Mouse (Mus musculus): ENCODE measurements around the gene Gm35315.
A peak's percentile ranks its signal among the peaks of the same experiment; 100 is the strongest.
"Not testable (repeated sequence)": the region's sequence is repeated elsewhere in the genome, so short reads cannot be mapped to it uniquely, and the experiment has no call there.

Gm35315 gene

DNA sequence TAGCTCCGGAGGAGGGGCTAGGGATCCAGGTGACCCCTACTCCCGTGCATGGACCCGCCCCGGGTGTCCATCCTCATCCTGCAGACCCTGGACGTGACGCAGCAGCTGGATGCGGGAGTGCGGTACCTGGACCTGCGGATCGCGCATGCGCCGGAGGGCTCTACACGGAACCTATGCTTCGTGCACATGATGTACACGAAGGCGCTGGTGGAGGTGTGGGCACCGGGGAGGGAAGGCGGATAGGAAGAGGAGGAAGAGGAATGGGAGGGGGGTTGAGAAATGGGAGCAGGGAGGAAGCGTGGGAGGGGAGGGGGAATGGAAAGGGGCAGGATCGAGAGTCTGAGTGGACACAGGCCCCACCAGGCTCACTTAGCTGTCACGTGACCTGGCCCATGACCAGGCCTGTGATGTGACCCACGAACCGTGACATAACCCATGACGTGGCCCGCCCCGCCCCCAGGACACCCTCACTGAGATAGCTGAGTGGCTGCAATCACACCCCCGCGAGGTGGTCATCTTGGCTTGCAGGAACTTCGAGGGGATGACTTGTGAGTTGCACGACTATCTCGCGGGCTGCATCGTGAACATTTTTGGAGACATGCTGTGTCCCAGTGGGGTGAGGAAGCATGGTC, 7.6 kb upstream of the Gm35315 start:
- DNase-seq (ENCODE audit: low read depth): no peak

GRCm38 (mm10) chr5:110100921-110101631, 6.9 kb upstream of the Gm35315 start:
- no peak for DNase-seq (ENCODE audit: low read depth)

DNA sequence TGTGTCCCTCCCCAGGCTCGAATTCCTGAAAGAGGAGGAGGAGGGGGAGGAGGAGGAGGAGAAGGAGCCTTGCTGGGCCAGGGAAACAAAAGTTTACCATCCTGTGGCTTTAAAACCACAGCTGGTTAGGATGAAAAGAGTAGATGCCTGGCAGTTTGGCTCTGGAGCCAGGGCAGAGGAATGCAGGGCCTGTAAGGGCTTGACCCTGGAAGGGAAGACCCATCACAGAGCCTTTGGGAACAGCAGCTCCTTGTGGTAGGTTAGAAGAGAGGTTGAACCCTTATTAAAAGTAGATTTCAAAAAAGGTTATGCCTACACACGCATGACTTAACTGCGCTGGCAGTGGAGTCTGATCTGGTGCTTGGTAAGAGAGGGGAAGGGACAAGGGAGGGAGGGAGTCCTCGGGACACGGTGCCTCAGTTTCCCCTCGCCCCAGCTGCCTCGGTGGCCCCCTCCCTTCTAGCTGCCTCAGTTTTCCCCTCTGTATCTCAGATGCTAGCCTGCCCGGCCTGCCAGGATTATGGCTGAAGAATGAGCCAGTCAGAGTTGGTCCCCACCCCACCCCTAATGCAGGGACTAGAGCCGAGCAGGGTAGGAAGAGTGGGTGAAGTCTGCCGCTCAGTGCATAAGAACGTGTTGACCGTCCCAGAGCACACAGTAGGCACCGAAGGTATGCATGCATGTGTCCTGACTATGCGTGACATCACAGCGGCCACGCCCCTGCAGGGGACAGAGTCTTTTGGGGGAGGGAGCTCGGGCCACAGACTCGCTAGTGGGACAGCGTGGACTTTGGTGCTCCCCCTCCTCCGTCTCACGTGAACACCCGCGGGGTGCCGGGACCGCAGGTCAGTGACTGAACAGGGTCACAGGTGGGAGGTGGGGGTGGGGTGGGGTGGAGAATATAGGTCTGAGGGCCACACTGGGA, 5.7 kb upstream of the Gm35315 start, which contains the start of gene Plcxd1:
TSS of gene Plcxd1 (plus strand) at position 314 of the 925 bp plus-strand sequence.
- DNase-seq (ENCODE audit: low read depth): no peak

DNA sequence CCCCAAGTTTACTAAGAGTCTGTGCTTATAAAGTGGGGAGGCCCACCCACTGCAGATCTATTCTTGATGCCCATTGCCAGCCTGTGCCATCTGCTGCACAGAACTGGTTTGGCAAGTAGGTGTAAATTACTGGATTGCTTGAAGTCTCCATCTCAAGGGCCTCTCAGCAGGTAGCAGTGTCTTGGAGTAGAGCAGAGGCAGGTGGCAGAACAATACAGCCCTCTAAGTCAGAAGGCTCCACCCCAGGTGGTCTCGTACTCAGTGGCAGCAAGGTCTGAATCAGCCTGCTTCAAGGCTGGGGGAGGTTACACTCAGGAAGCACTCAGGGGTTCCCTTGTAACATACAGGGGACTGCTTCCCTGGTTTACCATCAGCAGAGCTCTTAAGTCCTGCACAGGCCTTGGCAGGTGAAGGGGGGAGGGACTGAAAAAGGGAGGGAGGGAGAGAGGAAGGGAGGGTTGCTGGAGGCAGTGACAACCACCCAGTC, 4.8 kb upstream of the Gm35315 start:
- no peak for DNase-seq (ENCODE audit: low read depth)

GRCm38 (mm10) chr5:110094847-110095213, 610 bp upstream of the Gm35315 start:
- no peak for DNase-seq (ENCODE audit: low read depth)

GRCm38 (mm10) chr5:110091546-110091945, 2.7 kb downstream of the Gm35315 start:
- DNase-seq (ENCODE audit: low read depth): no peak

DNA sequence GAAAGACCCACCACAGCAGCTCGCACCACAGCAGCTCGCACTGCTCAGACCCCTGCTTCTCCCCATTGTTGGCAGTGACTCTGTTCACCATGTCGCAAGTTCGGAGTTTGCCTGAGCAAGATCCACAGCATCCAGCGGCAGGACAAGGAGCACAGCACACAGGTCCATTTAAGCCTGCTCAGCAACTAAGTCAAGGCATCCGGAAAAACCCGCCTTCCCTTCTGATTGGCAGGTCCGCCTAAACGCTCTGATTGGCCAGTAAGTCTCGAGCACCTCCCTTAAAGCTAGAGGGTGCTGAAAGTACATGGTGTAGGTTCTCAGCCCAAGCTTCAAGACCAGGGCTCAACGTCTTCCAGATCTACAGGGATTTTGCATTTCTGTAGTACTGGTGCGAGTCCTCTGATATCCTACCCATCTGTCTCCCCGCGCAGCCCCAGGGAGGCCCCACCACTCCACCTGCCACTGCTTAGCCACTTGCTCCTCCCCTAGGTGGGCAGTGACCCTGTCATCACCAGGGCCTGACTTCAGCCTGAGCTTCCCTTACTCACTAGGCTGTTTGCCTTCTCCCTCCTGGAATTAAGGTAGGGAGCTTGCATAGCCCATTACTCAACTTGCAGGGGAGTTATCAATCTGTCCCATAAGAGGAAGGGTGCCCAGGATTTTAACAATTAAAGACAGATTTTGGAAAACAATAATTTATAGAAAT, 7.9 kb downstream of the Gm35315 start:
- no peak for DNase-seq (ENCODE audit: low read depth)

DNA sequence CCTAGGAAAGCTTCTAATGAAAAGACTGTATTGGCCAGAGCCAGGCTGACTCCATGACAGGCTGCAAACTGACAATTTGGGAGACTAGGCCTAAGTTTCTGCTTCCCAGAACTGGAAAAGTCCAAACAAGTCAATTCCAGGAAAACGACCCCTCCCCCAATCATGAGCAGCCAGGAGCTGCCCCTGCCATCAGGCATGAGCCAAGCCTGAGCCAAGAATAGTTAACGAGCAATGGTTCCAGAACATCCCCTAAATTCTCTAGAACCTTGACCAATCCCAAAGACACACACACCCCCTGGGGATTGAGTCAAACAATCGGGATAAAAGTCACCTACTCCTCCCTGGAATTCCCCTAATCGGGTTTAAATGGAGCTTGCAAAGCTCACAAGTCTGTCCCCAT, 11.3 kb downstream of the Gm35315 start:
- DNase-seq (ENCODE audit: low read depth): no peak

GRCm38 (mm10) chr5:110072413-110072812, 21.8 kb downstream of the Gm35315 start, which contains the start of gene Gm17655:
Gene Gm17655 (minus strand): TSS chr5:110072513.
- not testable (repeated sequence) for DNase-seq (ENCODE audit: low read depth)

DNA sequence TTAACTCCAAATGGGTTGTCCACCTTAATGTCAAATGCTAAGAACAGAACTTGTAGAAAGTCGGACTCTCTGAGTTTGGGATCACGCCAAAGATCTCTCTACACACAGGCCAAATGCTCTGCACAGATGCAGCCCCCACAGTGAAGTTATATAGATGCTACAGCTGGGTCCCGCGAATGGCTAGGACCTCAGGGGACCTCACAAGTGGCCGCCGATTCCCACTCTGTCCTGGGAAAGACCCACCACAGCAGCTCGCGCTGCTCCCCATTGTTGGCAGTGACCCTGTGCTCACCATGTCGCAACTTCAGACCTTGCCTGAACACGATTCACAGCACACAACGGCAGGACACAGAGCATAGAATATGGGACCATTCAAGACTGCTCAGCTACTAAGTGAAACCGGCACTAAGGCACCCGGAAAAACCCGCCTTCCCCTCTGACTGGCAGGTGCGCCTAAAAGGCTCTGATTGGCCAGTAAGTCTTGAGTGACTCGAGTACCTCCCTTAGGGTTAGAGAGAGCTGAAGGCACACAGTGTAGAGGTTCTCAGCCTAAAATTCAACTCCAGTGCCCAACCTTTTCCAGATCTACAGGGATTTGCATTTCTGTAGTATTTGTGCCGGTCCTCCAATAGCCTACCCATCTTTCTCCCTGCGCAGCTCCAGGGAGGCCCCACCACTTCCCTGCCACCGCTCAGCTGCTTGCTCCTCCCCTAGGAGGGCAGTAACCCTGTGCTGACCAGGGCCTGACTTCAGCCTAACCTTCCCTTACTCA, 36.4 kb downstream of the Gm35315 start:
- DNase-seq (ENCODE audit: low read depth): peak; percentile 82
